Mouse (Mus musculus) bone marrow, adult 2 months (tissue): ENCODE results near the gene Zdhhc18. TPM values are rescaled to one million over a fixed set of nuclear protein-coding genes. Genes with fewer than 3 reads are reported as not detected.

Experiments
- H3K27ac ChIP-seq: fragments of 200-500 bp; 2 replicates; pipeline ENCODE4 v1.5.1; 2012; ENCODE audit warnings: low read depth, mild to moderate bottlenecking, control low read depth, inconsistent platforms, low read length; ENCODE audit not compliant: control insufficient read depth, poor library complexity, insufficient read depth
- H3K4me1 ChIP-seq: fragments of 200-500 bp; 2 replicates; pipeline ENCODE4 v1.6.1; 2011; ENCODE audit warnings: low read length; ENCODE audit not compliant: control insufficient read depth, insufficient read depth
- H3K4me3 ChIP-seq: fragments of 200-500 bp; replicated peaks from 2 replicates; pipeline ENCODE3; 2011; ENCODE audit warnings: mild to moderate bottlenecking, low read depth, low read length, control low read depth; ENCODE audit not compliant: control insufficient read depth
- CTCF ChIP-seq: fragments of 200-500 bp; IDR thresholded peaks from 2 replicates; pipeline ENCODE4 v1.5.1; 2011; ENCODE audit warnings: low read length, control low read depth; ENCODE audit not compliant: control insufficient read depth, insufficient read depth
- POLR2A ChIP-seq: fragments of 200-500 bp; IDR thresholded peaks from 2 replicates; pipeline ENCODE4 v1.6.1; 2011; ENCODE audit warnings: low read depth, mild to moderate bottlenecking, control low read depth, low read length, borderline replicate concordance; ENCODE audit not compliant: control insufficient read depth
- WGBS: fragments of 180-500 bp; shearing (Covaris S2); methylation state at CpG from one replicate; pipeline ENCODE4 v1.1.7; 2018; 5-methylcytosine and 5-hydroxymethylcytosine counted together
- polyA plus RNA-seq: library from polyadenylated mRNA; stranded (reverse); fragments of >200 nt; gene quantifications from 2 replicates; pipeline ENCODE4 v1.2.4, GENCODE M21; 2011; ENCODE audit warnings: low replicate concordance; ENCODE audit not compliant: missing spikeins, insufficient read depth, insufficient read length

Zdhhc18 gene
- polyA plus RNA-seq, 1 experiment: 39.6 TPM

DNA sequence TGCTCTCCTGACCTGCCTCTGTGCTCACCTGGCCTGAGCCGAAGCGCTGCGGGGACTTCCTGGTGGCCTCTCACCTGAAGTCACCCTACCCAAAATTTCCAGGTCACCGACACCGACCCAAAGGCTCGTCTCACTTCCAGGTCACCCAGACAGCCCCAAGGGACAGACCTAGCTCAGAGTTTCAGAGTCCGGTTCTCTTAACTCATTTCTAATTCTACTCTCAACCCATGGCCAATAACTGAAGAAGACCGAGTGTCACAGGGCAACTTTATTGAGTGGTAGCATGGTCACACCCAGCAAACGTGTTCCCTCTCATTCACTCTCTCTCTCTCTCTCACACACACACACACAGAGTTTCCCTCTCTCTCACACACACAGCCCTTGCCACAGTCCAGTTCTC is 49.6 kb downstream of the Zdhhc18 start:
- TF ChIP-seq POLR2A (no peak), CTCF (no peak)
- 22% methylated on average over 9 of the region's 9 CpGs for WGBS
- Histone ChIP-seq H3K4me1 (no peaks in the 10 kb centered on the region; the same call in 1 of the 2 replicates), H3K27ac (no peak overlapping the region), H3K4me3 (peak overlapping the region; percentile 1)

- TF ChIP-seq POLR2A (no peak; the same call in 1 of the 2 replicates), CTCF (no peak)
- Histone ChIP-seq H3K4me1 (no peaks in the 10 kb centered on the region; the same call in 1 of the 2 replicates), H3K4me3 (peak overlapping the region; percentile 79), H3K27ac (peak overlapping the region; percentile 45)
- under 1% methylated on average over 49 of the region's 50 CpGs for WGBS
Measured at GRCm38 (mm10) chr4:133599571-133600073, 50.3 kb downstream of the Zdhhc18 start.

DNA sequence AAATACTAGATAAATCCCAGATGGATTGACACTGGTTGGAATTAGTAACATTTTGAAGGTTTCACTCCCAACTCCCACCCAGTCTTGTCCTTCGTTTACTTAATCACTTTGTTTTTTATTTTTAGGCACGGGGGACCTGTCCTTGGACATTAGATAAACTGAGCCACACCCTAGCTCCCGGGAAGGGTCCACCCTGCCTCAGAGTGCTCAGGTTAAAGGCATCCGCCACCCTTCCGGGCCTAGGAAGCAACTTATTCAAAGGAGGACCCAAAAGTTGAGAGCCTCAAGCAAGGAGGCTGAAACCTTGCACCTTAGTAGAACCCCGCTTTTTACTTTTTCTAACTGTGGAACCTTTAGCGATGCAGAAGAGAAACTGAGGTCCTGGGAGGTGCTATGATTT is 50.8 kb downstream of the Zdhhc18 start:
- peak overlapping the region; percentile 45 for H3K27ac ChIP-seq
- no peak for TF ChIP-seq POLR2A
- TF ChIP-seq CTCF: no peak
- H3K4me1 ChIP-seq: no peaks in the 10 kb centered on the region; the same call in 1 of the 2 replicates
- WGBS: 16% methylated on average over 7 of the region's 7 CpGs
- peak overlapping the region; percentile 79 for H3K4me3 ChIP-seq

- TF ChIP-seq CTCF: no peak
- no peak for TF ChIP-seq POLR2A
- no peak overlapping the region for H3K4me3 ChIP-seq
- no peak overlapping the region for H3K27ac ChIP-seq
- WGBS: 34% methylated on average over 4 of the region's 4 CpGs
- no peaks in the 10 kb centered on the region; the same call in 1 of the 2 replicates for H3K4me1 ChIP-seq
Measured at GRCm38 (mm10) chr4:133598616-133599015, 51.3 kb downstream of the Zdhhc18 start.

GRCm38 (mm10) chr4:133596084-133596483 is 53.9 kb downstream of the Zdhhc18 start:
- H3K27ac ChIP-seq: no peak overlapping the region
- H3K4me1 ChIP-seq: no peaks in the 10 kb centered on the region
- H3K4me3 ChIP-seq: no peak overlapping the region
- no peak for TF ChIP-seq POLR2A
- TF ChIP-seq CTCF: no peak
- 38% methylated on average over 6 of the region's 6 CpGs for WGBS

DNA sequence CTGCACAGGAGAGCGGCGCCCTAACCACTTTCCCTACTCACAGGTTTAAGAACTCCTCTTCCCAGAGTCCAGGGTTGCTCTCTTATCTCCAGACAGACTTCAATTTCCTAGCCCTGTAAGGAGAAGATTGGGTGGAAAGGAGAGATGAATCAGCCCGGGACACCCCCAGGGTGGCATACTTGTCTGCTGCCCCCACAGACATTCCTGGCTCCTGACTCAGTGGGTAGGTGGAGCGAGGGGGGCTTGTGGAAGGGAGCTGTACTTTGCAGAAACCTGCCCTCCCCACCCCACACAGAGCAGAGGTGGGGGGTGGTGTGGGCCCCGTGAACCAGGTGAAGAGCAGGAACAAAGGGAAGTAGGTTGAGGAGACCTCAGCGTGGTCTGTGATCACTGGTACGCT is 54.4 kb downstream of the Zdhhc18 start:
- TF ChIP-seq POLR2A: no peak
- TF ChIP-seq CTCF: no peak
- H3K27ac ChIP-seq: 0 out of 2 replicates have a peak overlapping the region, but pooled peaks have one; percentile 45
- no peak overlapping the region for H3K4me3 ChIP-seq
- 59% methylated on average over 7 of the region's 7 CpGs for WGBS
- H3K4me1 ChIP-seq: no peaks in the 10 kb centered on the region

GRCm38 (mm10) chr4:133592570-133592969 is 57.4 kb downstream of the Zdhhc18 start:
- 27% methylated on average over 7 of the region's 7 CpGs for WGBS
- TF ChIP-seq CTCF (peak; percentile 93), POLR2A (no peak)
- no peak overlapping the region for H3K4me3 ChIP-seq

GRCm38 (mm10) chr4:133584059-133584951 is 65.6 kb downstream of the Zdhhc18 start, which contains the start of gene Gpn2:
TSS of gene Gpn2 (plus strand) at chr4:133584362.
- peak; percentile 22; the same call in 1 of the 2 replicates for TF ChIP-seq POLR2A
- no peak for TF ChIP-seq CTCF
- H3K4me1 ChIP-seq: peaks cover 2% of the 10 kb centered on the region
- H3K27ac ChIP-seq: peak within 1 kb of the TSS; percentile 83
- WGBS: under 1% methylated on average over 65 of the region's 65 CpGs
- H3K4me3 ChIP-seq: peak within 1 kb of the TSS; percentile 99

More at GRCm38 (mm10) chr4:133592570-133592969, 57.4 kb downstream of the Zdhhc18 start:
- Histone ChIP-seq H3K27ac (no peak overlapping the region), H3K4me1 (no peaks in the 10 kb centered on the region)
